Mouse (Mus musculus) hindbrain, embryonic 11.5 days (tissue): ENCODE data around the gene Cyp1b1. TPM values are rescaled to one million over a fixed set of nuclear protein-coding genes. Genes with fewer than 3 reads are reported as not detected.

Experiments used
- ATAC-seq: fragments of 200-750 bp; cut with Nextera tagmentation; 2 replicates; pipeline ENCODE4 v1.8.0; 2017; ENCODE audit warnings: mild to moderate bottlenecking, moderate TSS enrichment, moderate library complexity; ENCODE audit not compliant: low FRiP score
- DNase-seq: peaks from one replicate; pipeline ENCODE4 v3.0.0-alpha.2; 2015; ENCODE audit warnings: low spot score
- H3K27ac ChIP-seq: fragments of 300-500 bp; sonication (generic); 2 replicates; pipeline ENCODE4 v1.5.1; 2014; ENCODE audit warnings: mild to moderate bottlenecking, low read depth, low read length
- H3K27me3 ChIP-seq: fragments of 300-500 bp; sonication (generic); 2 replicates; pipeline ENCODE4 v1.6.1; 2014; ENCODE audit warnings: mild to moderate bottlenecking, low read length, moderate library complexity, mixed read lengths; ENCODE audit not compliant: control insufficient read depth, insufficient read depth
- H3K36me3 ChIP-seq: fragments of 300-500 bp; sonication (generic); 2 replicates; pipeline ENCODE4 v1.6.1; 2014; ENCODE audit warnings: mild to moderate bottlenecking, low read length, moderate library complexity, mixed read lengths; ENCODE audit not compliant: control insufficient read depth, insufficient read depth
- H3K4me1 ChIP-seq: fragments of 300-500 bp; sonication (generic); replicated peaks from 2 replicates; pipeline ENCODE4 v1.6.1; 2014; ENCODE audit warnings: low read length, mixed read lengths; ENCODE audit not compliant: control insufficient read depth, insufficient read depth
- H3K4me2 ChIP-seq: fragments of 300-500 bp; sonication (generic); replicated peaks from 2 replicates; pipeline ENCODE4 v1.6.1; 2014; ENCODE audit warnings: mild to moderate bottlenecking, low read depth, low read length
- H3K4me3 ChIP-seq: fragments of 300-500 bp; sonication (generic); 2 replicates; pipeline ENCODE4 v1.5.1; 2014; ENCODE audit warnings: low read depth, low read length
- H3K9ac ChIP-seq: fragments of 300-500 bp; sonication (generic); 2 replicates; pipeline ENCODE4 v1.6.1; 2014; ENCODE audit warnings: low read depth, low read length
- H3K9me3 ChIP-seq: fragments of 300-500 bp; sonication (generic); 2 replicates; pipeline ENCODE4 v1.6.1; 2016; ENCODE audit warnings: low read length; ENCODE audit not compliant: control insufficient read depth
- WGBS: fragments of 180-500 bp; shearing (Covaris S2); extraction: QIAGEN DNeasy Blood & Tissue Kit; methylation state at CpG from one replicate; pipeline ENCODE4 v1.1.7; 2014; 5-methylcytosine and 5-hydroxymethylcytosine counted together
- polyA plus RNA-seq: library from polyadenylated mRNA; unstranded; fragments of >200 nt; fragmentation: Nextera tagmentation; extraction: Ambion mirVana; gene quantifications from 2 replicates; pipeline ENCODE4 v1.2.1, GENCODE M21; 2014

Gene Cyp1b1
- polyA plus RNA-seq, 1 experiment from 2014 or later = 4.0 TPM

DNA sequence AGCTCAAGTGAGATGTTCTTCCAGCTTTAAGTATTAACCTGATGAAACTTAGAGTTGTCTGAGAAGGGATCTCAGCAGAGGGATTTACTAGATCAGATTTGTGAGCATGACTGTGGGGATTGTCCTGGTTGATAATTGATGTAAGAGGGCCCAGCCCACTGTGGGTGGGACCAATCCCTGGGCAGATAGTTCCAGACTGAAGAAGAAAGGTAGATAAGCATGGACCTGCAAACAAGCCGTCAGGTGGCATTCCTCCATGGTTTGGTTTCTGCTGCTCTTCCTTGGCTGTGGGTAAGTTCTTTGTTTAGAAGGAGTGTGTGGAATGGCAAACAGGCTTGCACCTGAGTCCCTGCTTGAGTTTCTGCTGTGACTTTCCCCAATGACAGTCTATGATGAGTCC, 61.7 kb downstream of the Cyp1b1 start:
- no peak for ATAC-seq
- Histone ChIP-seq H3K36me3 (no peaks in the 10 kb centered on the region), H3K27me3 (no peaks in the 10 kb centered on the region), H3K9me3 (no peaks in the 10 kb centered on the region), H3K4me1 (no peaks in the 10 kb centered on the region), H3K27ac (no peak overlapping the region), H3K4me3 (no peak overlapping the region), H3K4me2 (no peak overlapping the region), H3K9ac (no peak overlapping the region)
- 79% methylated on average over 1 of the region's 1 CpGs for WGBS
- no peak for DNase-seq

Other genes starting within 250 kb of the Cyp1b1 start
- 5.2 and 7.9 TPM in 2 replicates for gene Rmdn2, start 103.2 kb downstream of the Cyp1b1 start, polyA plus RNA-seq
- gene Atl2, start 181.1 kb upstream of the Cyp1b1 start, polyA plus RNA-seq = 41.3 and 43.6 TPM in 2 replicates